Mouse (Mus musculus) E14TG2a.4 (cell line): ENCODE measurements around the gene Noa1.

ENCODE experiments used
- CTCF ChIP-seq: conservative IDR thresholded peaks from 2 replicates; pipeline ENCODE4 v1.5.1; 2014; ENCODE audit warnings: low read length
- NANOG ChIP-seq: IDR thresholded peaks from 2 replicates; pipeline ENCODE4 v1.6.1; 2014; ENCODE audit warnings: borderline replicate concordance, low read length, mixed read lengths

GRCm38 (mm10) chr5:77348901-77349300 lies 39.0 kb upstream of the Noa1 start:
- TF ChIP-seq CTCF (no peak), NANOG (no peak)
